Mouse (Mus musculus) embryonic facial prominence, embryonic 12.5 days (tissue): ENCODE measurements around the gene 7530416G11Rik. TPM values are rescaled to one million over a fixed set of nuclear protein-coding genes. Genes with fewer than 3 reads are reported as not detected.

Experiments used
- ATAC-seq: fragments of 200-750 bp; cut with Nextera tagmentation; 2 replicates; pipeline ENCODE4 v1.8.0; 2017; ENCODE audit not compliant: insufficient number of reproducible peaks, insufficient read depth, low FRiP score, low TSS enrichment
- H3K27ac ChIP-seq: fragments of 300-500 bp; sonication (generic); 2 replicates; pipeline ENCODE4 v1.5.1; 2016; ENCODE audit warnings: mild to moderate bottlenecking
- H3K27me3 ChIP-seq: fragments of 300-500 bp; sonication (generic); 2 replicates; pipeline ENCODE4 v1.6.1; 2016; ENCODE audit warnings: mild to moderate bottlenecking, moderate library complexity
- H3K36me3 ChIP-seq: fragments of 300-500 bp; sonication (generic); 2 replicates; pipeline ENCODE4 v1.6.1; 2016; ENCODE audit warnings: mild to moderate bottlenecking
- H3K4me1 ChIP-seq: fragments of 300-500 bp; sonication (generic); 2 replicates; pipeline ENCODE4 v1.6.1; 2016
- H3K4me2 ChIP-seq: fragments of 300-500 bp; sonication (generic); replicated peaks from 2 replicates; pipeline ENCODE4 v1.6.1; 2016; ENCODE audit warnings: mild to moderate bottlenecking, moderate library complexity
- H3K4me3 ChIP-seq: fragments of 300-500 bp; sonication (generic); 2 replicates; pipeline ENCODE4 v1.5.1; 2016; ENCODE audit warnings: mild to moderate bottlenecking
- H3K9ac ChIP-seq: fragments of 300-500 bp; sonication (generic); 2 replicates; pipeline ENCODE4 v1.6.1; 2016; ENCODE audit warnings: mild to moderate bottlenecking, moderate library complexity
- H3K9me3 ChIP-seq: fragments of 300-500 bp; sonication (generic); 2 replicates; pipeline ENCODE4 v1.6.1; 2016; ENCODE audit warnings: mild to moderate bottlenecking, moderate library complexity
- WGBS: fragments of 180-500 bp; shearing (Covaris S2); methylation state at CpG from one replicate; pipeline ENCODE4 v1.1.7; 2016; 5-methylcytosine and 5-hydroxymethylcytosine counted together
- polyA plus RNA-seq: library from polyadenylated mRNA; unstranded; fragments of >200 nt; fragmentation: Nextera tagmentation; extraction: Ambion mirVana; gene quantifications from 2 replicates; pipeline ENCODE4 v1.2.1, GENCODE M21; 2016

The 7530416G11Rik gene
- polyA plus RNA-seq, 1 experiment from 2014 or later, result not detected

DNA sequence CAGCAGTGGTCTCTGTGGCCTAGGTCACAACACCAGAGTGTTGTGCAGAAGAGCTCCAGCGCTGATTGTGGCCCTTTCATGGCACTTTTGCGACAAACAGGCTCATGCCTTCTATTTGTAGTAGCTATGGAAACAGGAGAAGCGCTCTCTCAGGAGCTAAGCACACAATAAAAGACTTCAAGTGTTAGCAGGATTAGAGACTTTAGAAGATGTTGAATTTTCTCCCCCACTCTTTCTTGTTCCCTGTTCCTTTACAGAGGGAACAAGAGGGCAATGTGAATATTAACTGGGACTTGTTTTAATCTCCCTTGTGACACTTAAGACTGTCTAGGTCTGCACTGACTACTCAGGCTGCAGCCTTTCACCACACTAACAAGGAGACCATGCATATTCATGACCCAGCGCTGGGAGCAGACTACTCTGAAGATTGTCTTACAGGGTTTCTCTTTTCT lies 44.4 kb downstream of the 7530416G11Rik start:
- WGBS, result 55% methylated on average over 4 of the region's 4 CpGs
- H3K27me3 ChIP-seq, result no peaks in the 10 kb centered on the region
- no peaks in the 10 kb centered on the region for H3K9me3 ChIP-seq
- H3K36me3 ChIP-seq, result peaks cover 33% of the 10 kb centered on the region
- H3K27ac ChIP-seq, result no peak overlapping the region
- H3K4me3 ChIP-seq, result no peak overlapping the region
- H3K9ac ChIP-seq, result no peak overlapping the region
- no peak overlapping the region for H3K4me2 ChIP-seq
- no peaks in the 10 kb centered on the region for H3K4me1 ChIP-seq
- no peak for ATAC-seq

GRCm38 (mm10) chr15:85457838-85458237 lies 45.2 kb downstream of the 7530416G11Rik start:
- Histone ChIP-seq H3K27me3 (no peaks in the 10 kb centered on the region), H3K27ac (no peak overlapping the region), H3K9me3 (no peaks in the 10 kb centered on the region), H3K36me3 (peaks cover 25% of the 10 kb centered on the region), H3K4me1 (no peaks in the 10 kb centered on the region), H3K4me2 (no peak overlapping the region), H3K9ac (no peak overlapping the region), H3K4me3 (no peak overlapping the region)
- no peak for ATAC-seq
- 89% methylated on average over 8 of the region's 8 CpGs for WGBS

- H3K36me3 ChIP-seq, result peaks cover 17% of the 10 kb centered on the region
- no peak overlapping the region for H3K27ac ChIP-seq
- ATAC-seq, result no peak
Observed at GRCm38 (mm10) chr15:85456891-85457290, 46.1 kb downstream of the 7530416G11Rik start.

DNA sequence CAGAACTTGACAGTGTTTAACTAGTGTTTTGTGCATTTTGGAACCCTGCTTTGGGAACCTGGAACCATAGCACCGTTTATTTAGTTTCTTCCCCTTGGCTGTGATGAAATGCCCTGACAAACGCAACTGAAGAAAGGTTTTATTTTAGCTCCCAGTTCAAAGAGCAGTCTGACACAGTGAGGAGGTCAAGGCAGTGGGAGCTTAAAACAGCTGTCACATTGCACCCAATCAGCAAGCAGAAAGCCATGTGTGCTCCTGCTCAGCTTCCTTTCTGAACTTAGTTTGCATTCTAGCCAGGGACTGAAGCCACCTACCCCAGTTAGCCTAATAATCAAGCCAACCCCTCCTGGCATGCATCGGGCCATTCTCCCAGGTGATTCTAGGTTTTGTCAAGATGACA lies 56.4 kb downstream of the 7530416G11Rik start:
- H3K4me3 ChIP-seq, result no peak overlapping the region
- no peaks in the 10 kb centered on the region for H3K9me3 ChIP-seq
- H3K9ac ChIP-seq, result no peak overlapping the region
- no peak overlapping the region for H3K27ac ChIP-seq
- no peak for ATAC-seq
- 82% methylated on average over 3 of the region's 3 CpGs for WGBS
- no peaks in the 10 kb centered on the region for H3K4me1 ChIP-seq
- peaks cover 15% of the 10 kb centered on the region for H3K36me3 ChIP-seq
- H3K27me3 ChIP-seq, result no peaks in the 10 kb centered on the region
- H3K4me2 ChIP-seq, result no peak overlapping the region

More at GRCm38 (mm10) chr15:85456891-85457290, 46.1 kb downstream of the 7530416G11Rik start:
- Histone ChIP-seq H3K4me3 (no peak overlapping the region), H3K9ac (no peak overlapping the region), H3K27me3 (no peaks in the 10 kb centered on the region), H3K9me3 (no peaks in the 10 kb centered on the region), H3K4me1 (no peaks in the 10 kb centered on the region), H3K4me2 (no peak overlapping the region)
- WGBS, result 88% methylated on average over 8 of the region's 8 CpGs

Other genes starting within 250 kb of the 7530416G11Rik start
- gene Atxn10, start 167.0 kb downstream of the 7530416G11Rik start, polyA plus RNA-seq, result 336 and 345 TPM in 2 replicates
- 31.5 and 34.3 TPM in 2 replicates for gene Wnt7b, start 79.2 kb upstream of the 7530416G11Rik start, polyA plus RNA-seq
- 1.7 and 2.2 TPM in 2 replicates for gene Ppara, start 231.8 kb upstream of the 7530416G11Rik start, polyA plus RNA-seq